Mouse (Mus musculus) frontal cortex, adult (tissue): Measurements from ENCODE around the gene Gmeb2.

Experiments used
- ATAC-seq: cut with Nextera tagmentation; 2 replicates; pipeline ENCODE4 v1.9.2; 2017; ENCODE audit warnings: mild to moderate bottlenecking, moderate library complexity, mixed read lengths; ENCODE audit not compliant: low TSS enrichment

Gmeb2 gene

GRCm38 (mm10) chr2:181287958-181288350 is at the start of gene Gmeb2:
Gmeb2 (minus strand) TSS chr2:181288035.
- ATAC-seq, result peak; percentile 96

- ATAC-seq, result peak; percentile 85; the same call in 1 of the 2 replicates
Measured at GRCm38 (mm10) chr2:181334023-181334422, 46.2 kb upstream of the Gmeb2 start.

- no peak for ATAC-seq
Measured at GRCm38 (mm10) chr2:181332542-181332941, 44.7 kb upstream of the Gmeb2 start.

GRCm38 (mm10) chr2:181326098-181326497 is 38.3 kb upstream of the Gmeb2 start:
- ATAC-seq, result no peak

- no peak for ATAC-seq
Measured at GRCm38 (mm10) chr2:181322136-181322535, 34.3 kb upstream of the Gmeb2 start.

- ATAC-seq, result no peak
Measured at GRCm38 (mm10) chr2:181320103-181320499, 32.3 kb upstream of the Gmeb2 start.

- peak; percentile 91 for ATAC-seq
Measured at GRCm38 (mm10) chr2:181319248-181320102, 31.6 kb upstream of the Gmeb2 start, which contains the start of gene Rtel1. Rtel1 (plus strand) TSS chr2:181319739.

GRCm38 (mm10) chr2:181314080-181314810 is 26.4 kb upstream of the Gmeb2 start, which contains the start of gene Stmn3:
Stmn3 (minus strand) TSS chr2:181314500.
- peak; percentile 88 for ATAC-seq

GRCm38 (mm10) chr2:181313344-181314079 is 25.7 kb upstream of the Gmeb2 start:
- ATAC-seq, result peak; percentile 41

- ATAC-seq, result no peak
Measured at GRCm38 (mm10) chr2:181313006-181313343, 25.1 kb upstream of the Gmeb2 start.

- no peak for ATAC-seq
Measured at GRCm38 (mm10) chr2:181312435-181312834, 24.6 kb upstream of the Gmeb2 start.

- peak; percentile 60 for ATAC-seq
Measured at GRCm38 (mm10) chr2:181307144-181307804, 19.4 kb upstream of the Gmeb2 start.

GRCm38 (mm10) chr2:181304944-181305343 is 17.1 kb upstream of the Gmeb2 start:
- no peak for ATAC-seq

- ATAC-seq, result no peak
Measured at GRCm38 (mm10) chr2:181302041-181302440, 14.2 kb upstream of the Gmeb2 start.

GRCm38 (mm10) chr2:181290937-181291336 is 3.1 kb upstream of the Gmeb2 start:
- no peak for ATAC-seq

GRCm38 (mm10) chr2:181288691-181289090 is 856 bp upstream of the Gmeb2 start:
- ATAC-seq, result no peak

GRCm38 (mm10) chr2:181287338-181287957 is 387 bp downstream of the Gmeb2 start:
- peak; percentile 29; the same call in 1 of the 2 replicates for ATAC-seq

- no peak for ATAC-seq
Measured at GRCm38 (mm10) chr2:181286629-181287337, 1.1 kb downstream of the Gmeb2 start.

- no peak; the same call in 1 of the 2 replicates for ATAC-seq
Measured at GRCm38 (mm10) chr2:181279968-181280367, 7.9 kb downstream of the Gmeb2 start.

- ATAC-seq, result no peak
Measured at GRCm38 (mm10) chr2:181277866-181278265, 10.0 kb downstream of the Gmeb2 start.
